Mouse (Mus musculus) cerebellum, postnatal 10 days (tissue): ENCODE measurements around the gene Nrtn.
A peak's percentile ranks its signal among the peaks of the same experiment; 100 is the strongest.

Experiments used
- DNase-seq, 2 experiments: peaks; one replicate each; pipeline ENCODE4 v3.0.0; 2021; ENCODE audit warnings: mixed read lengths in 2 of 2

Gene Nrtn

DNA sequence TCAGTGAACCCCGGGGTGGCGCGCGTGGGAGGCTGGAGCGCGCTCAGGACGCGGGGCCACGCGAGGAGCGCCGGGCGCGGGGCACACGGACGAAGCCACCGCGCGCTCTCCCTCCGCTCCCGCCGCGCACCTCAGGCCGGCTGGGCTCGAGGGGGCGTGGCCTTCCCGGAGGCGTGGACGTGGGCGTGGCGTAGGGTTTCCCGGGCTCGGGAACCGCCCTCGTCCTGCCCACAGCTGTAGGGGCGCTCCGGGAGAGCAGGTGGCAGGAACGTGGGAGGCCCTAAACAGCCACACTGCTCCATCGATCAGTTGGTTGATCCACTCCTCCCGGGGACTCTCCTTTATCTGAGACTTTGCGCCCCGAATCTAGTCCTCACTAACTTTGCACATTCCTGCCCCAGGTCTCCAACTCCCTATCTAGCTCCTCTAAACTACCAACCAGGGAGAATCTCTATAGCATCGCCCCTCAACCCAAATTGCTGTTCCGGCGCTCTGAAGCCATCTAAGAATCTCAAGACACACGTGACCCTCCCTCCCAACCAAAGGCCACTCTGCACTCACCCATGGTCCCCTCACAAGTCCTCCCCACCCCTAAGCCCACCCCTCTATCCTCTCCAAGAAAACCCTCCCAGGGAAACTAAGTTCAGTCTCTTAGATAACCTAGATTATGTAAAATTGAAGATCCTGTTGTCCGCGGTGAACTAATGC, at the start of gene Nrtn:
Gene Nrtn, minus strand, starts transcription at position 115 of the 708 bp plus-strand sequence.
- DNase-seq = peak; percentile 57 to 73

DNA sequence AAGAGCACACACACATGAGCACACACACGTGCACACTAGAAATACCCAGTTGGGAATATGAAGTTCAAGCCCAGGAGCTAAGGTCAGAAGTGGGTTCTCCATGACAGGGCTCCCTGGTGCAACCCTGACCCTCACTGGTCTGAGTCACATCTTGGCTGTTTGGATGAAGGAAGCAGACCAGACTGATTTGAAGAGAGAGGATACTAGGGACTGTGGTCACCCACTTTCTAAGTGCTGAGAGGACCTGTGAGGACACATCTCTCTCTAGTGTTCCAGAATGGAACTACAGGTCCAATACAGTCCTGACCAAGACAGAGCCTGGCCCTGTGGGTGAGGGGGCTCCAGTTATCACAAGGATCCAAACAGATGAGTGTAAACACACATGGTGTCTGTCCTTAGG, 48.5 kb upstream of the Nrtn start:
- no peak for DNase-seq

DNA sequence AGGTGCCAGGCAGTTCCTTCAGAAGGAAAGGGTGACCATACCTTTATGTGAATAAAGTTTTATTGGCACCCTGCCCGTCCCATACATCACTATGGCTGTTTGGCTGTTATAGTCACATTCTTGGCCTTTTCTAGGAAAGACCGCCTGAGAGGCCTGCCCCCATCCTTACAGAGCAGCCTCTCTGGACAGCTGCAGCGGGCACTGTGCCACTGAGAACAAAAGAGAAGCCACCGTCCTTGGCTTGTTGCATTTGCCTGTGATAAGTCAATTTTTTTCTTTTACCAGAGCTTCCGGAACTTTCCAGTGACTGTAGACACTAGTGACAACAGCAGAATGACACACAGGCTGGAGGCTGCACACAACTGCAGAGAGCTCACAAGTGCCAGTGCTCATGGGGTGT, 47.6 kb upstream of the Nrtn start:
- peak in 1 of 2 experiments; percentile 43 for DNase-seq

DNA sequence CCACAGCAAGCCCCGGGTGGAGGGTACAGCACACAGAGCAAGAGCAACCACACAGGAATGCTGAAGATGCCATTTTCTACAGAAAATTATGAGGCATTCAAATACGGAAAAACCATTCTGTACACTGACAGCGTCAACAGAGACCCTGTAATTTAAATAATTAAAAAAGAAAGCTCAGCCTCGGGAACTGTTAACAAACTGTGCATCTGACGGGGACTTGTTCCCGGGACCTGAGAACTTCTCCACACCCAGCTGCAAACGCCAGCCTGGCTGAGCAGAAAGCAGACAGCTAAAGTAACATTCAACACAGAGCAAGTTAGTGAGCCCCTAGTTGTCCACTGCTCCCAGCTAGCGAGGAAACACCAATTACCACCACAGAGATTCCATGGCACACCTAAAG, 44.7 kb upstream of the Nrtn start:
- DNase-seq = no peak

DNA sequence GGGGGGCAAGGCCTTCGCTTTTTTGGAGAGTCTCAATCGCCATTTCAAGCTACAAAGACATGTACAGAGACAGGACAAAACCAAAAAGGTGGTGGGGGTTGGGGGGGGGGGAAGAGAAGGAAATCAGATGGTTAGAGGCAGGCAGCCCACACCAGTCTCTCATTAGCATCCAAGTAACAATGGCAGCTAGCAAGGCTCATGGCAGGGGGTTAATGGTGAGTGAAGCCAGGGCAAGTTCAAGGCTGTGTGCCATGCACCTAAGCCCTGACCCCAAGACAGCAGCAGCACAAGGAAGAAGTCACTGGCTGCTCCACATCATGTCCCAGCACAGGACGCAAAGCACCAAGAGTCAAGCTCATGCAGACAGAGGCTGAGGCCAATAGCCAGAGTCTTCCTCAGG, 41.9 kb upstream of the Nrtn start:
- DNase-seq = no peak

DNA sequence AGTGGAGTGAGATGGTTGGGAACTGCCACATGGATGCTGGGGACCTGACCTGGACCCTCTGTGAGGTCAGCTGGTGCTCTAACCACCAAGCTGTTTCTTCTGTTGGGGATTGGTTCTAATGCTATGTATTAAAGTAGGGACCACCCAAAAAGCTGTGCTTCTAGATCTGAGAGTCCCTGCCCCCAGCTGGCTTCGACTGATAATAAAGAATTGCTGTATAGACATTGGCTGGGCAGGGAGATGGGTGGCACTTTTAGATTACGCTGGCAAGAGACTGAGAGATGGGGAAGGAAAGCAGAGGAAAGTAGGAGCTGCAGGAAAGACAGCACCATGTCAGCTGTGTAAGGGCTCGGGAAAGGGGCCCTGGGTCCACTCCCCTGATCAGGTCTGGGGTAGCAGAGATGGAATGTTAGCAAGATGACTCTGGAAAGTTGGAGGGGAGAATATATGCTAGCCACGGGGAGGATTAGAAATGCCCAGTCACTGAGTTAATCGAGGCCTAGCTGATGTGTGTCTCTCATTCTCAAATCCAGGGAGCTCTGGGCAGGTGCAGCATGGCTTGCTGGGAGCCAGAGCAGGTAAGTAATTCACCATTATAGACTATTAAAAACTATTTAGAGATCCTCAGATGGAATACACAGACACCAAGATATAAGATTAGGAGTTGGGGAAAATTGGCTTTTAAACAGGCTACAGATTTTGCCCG, 36.4 kb upstream of the Nrtn start:
- no peak for DNase-seq

DNA sequence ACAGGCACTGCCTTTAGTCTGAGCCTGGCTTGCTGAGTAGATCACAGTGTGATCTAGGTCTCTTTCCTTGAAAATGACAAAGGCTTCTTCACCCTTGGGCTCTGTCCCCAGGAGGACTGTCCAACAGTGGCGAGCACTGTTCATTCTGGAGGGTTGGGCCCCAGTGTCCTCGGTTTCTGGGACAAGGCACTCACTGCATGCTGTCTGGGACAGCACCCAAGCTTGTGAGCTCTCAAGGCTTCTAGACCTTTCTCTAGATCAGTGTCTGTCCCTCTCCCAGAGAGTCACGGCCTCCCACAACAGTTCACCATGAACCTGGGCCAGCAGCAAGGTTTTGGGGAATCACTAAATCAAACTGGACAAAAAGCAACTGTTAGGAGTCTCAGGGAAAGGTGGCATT, 35.3 kb upstream of the Nrtn start:
- DNase-seq = no peak

DNA sequence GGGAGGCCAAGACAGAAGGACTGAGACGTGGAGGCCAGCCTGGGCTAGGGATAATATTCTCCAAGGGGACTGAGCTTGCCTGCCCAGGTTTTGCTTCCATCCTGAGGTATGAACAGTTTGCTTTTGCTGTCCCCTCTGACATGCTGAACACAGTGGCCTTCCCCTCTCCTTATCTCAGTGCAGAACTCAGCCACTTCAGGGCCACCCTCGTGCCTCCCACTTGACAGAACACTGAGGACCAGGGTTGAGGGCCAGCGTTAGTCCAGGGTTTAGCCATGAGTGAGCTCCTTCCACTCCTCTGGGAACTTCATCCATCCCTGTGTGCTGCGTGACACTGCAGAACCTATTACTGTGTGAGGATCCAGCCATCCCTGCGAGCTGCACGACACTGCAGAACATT, 32.0 kb upstream of the Nrtn start:
- no peak for DNase-seq

DNA sequence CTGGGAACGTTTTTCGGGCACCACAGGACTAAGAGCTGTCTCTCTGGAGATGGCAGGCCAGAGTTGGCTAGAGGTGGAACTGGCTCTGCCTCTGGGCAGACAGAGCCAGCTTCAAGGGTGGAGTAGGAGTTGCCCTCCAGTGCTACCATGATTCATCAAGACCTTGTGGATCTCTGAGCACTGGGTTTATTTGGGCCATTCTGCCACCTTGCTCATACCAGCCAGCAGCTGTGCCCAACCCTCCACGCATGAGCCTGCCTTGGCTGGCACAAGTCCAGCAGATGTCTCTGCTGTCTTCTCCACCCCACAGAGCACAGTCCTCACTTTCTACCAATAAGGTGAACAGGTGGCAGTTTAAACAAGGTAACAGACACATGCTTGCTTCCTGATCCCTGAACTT, 31.6 kb upstream of the Nrtn start:
- DNase-seq = no peak

DNA sequence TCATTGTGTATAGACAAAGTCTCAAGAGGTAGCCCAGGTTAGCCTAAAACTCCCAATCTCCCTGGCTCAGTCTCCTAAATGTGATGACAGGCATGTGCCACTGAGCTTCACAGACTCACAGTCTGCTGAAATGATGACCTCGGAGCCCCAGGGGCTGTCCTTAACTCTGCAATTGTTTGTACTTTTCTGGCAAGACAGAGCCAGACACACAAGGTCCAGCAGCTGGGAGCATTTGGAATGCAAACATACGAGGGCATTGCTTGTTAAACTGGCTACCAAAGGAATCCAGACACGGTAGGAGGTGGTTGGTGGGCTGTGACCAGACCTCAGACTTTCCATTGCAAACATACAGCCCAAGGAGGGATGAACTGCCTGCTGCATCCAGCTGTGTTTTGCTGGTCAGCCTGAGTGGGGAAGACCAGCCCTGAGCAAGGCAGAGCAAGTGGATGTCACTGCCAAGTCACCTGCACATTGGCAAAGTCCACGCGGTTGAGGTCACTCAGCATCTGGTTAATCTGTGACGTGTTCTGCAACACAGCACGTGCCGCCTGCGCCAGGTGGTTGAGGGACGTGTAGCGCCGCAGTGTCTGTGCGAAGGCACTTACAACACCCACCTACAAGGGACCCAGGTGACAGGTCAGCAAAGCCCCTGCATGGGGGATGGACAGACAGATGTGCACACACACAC, 23.1 kb upstream of the Nrtn start:
- no peak for DNase-seq

DNA sequence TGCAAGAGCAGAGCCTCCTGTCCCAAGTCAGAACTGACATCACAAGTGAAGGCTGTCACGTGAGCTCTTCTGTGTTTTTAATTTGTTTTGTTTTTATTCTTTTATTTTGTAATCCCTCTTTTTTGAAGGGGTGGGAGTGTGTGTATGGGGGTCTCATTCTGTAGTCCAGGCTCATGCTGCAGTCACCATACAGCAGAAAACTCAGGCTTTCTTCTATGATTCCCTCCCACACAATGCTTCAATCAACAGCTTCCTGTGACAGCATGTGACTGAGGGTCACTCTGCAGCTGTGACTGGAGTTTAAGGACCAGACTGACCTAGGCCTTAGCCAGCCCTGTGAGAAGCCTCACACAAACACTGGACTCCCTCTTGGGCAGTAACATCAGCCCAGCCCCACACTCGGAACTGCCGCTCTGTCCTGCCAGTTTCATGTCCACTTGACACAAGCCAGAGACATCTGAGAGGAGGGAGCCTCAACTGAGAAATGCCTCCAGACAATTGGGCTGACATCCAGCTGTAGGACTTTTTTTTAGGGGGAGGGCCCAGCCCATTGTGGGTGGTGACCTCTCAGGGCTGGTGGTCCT, 21.5 kb upstream of the Nrtn start:
- DNase-seq = no peak

DNA sequence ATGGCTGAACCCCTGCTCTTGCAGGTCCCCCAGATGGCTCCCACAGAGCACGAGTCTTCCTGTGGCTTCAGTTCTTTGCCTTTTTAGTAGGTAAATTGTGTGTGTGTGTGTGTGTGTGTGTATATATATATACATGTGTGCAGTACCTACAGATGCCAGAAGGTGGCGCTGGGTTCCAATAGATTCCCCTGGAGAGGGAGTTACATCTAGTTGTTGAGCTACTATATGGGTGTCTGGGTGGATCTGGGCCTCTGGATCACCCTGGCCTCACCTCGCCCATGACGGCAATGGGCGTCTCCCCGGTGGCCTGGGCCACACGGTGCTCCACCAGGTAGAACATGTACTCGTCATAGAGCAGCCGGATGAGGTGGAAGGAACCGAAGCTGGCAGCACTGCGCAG, 20.2 kb upstream of the Nrtn start:
- DNase-seq = no peak

DNA sequence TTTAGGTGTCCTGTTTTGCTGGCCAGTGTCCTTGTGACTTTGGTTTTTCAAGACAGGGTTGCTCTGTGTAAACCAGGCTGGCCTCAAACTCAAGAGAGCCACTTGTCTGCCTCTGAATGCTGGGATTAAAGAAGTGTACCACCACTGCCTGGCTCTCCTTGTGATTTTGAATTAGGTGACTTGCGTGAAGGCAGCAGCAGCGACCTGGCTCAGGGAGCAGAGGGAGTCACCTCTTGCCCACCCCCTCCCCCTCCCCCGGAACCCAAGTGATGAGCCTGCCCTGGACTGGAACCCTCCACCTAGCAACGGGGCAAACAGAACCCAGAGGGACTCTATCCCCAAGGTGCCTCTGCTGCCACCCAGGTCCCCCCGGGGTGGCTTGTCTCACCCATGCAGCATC, 12.6 kb upstream of the Nrtn start, which contains the start of gene Prr22:
Gene Prr22, plus strand, starts transcription at position 301 of the 400 bp plus-strand sequence.
- DNase-seq = no peak

DNA sequence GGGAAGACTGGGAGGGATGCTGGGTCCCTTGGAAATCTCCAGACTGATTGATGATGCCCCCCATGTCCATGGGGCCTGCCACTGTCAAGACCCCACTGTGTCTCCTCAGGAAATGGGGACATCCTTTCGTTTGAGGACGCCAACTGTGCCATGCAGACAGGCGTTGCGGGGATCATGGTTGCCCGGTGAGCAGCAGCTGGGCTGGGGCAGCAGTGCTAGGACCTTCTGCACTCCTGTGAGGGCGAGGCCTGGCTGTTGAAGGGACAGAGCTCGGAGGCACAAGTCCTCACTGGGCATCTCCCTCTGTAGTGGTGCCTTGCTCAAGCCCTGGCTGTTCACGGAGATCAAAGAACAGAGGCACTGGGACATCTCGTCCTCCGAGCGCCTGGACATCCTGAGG, 11.6 kb upstream of the Nrtn start:
- no peak for DNase-seq

DNA sequence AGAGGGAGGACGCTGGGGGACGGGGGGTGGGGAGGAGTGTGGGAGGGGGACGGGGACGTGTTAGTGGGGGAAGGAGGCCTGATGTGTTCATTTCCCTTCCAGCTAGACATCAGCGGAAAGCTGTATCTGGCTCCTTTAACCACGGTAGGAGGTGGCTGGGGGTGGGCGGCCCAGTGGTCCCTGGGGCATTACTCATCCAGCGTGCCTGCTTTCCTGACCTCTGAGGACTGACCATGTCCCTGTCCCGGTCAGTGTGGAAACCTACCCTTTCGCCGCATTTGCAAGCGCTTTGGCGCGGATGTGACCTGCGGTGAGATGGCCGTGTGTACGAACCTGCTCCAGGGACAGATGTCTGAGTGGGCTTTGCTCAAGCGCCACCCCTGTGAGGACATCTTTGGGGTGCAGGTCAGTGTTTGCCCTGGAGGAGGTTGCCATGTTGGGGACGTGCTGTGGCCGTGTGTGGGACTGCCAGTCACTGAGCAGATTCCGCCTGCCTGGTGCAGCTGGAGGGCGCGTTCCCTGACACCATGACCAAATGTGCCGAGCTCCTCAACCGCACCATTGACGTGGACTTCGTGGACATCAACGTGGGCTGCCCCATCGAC, 10.3 kb upstream of the Nrtn start:
- DNase-seq = no peak

DNA sequence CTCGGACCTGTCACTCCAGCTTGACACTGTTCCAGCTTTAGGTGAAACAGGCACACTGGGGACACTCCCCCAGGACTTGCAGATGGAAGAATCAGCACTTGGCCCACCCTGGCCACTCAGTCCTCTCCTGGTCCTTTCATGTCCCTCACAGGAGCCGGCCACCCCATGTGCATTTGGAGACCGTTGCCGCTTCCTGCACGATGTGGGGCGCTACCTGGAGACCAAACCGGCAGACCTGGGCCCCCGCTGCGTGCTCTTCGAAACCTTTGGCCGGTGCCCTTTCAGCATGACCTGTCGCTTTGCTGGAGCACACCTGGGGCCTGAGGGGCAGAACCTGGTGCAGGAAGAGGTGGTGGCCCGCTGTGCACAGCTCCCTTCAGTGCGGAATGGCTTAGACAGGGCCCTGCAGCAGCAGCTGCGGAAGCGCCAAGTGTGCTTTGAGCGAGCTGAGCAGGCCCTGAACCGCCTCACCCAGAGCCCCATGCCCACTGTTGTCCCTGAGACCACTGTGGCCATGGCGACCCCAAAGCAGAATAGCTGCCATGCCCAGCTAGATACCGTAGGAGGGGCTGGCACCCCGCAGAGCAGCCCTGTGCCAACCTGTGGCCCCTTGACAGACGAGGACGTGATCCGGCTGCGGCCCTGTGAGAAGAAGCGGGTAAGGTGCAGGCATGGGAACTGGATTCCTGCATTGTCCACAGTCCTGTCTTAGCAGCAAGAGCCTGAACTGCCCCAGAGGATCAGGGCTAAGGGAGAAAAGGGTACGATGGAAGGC, 9.5 kb upstream of the Nrtn start:
- no peak for DNase-seq

DNA sequence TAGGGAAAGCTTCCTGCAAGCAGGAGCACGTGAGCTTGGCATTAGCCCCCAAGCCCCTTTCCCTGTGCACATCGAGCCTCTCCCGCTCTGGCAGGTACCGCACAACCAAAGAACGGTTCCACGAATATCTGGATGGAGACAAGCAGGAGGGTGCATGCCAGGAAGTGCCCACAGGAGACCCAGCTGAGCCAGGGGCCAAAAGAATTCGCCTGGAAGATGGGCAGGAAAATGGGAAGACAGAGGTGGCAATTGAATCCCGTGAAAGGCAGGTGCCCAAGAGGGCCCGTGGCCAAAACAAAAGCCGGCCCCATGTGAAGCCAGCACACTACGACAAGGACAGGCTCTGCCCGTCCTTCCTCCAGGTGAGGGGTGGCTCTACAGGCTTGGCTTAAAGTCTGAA, 8.1 kb upstream of the Nrtn start:
- no peak for DNase-seq

DNA sequence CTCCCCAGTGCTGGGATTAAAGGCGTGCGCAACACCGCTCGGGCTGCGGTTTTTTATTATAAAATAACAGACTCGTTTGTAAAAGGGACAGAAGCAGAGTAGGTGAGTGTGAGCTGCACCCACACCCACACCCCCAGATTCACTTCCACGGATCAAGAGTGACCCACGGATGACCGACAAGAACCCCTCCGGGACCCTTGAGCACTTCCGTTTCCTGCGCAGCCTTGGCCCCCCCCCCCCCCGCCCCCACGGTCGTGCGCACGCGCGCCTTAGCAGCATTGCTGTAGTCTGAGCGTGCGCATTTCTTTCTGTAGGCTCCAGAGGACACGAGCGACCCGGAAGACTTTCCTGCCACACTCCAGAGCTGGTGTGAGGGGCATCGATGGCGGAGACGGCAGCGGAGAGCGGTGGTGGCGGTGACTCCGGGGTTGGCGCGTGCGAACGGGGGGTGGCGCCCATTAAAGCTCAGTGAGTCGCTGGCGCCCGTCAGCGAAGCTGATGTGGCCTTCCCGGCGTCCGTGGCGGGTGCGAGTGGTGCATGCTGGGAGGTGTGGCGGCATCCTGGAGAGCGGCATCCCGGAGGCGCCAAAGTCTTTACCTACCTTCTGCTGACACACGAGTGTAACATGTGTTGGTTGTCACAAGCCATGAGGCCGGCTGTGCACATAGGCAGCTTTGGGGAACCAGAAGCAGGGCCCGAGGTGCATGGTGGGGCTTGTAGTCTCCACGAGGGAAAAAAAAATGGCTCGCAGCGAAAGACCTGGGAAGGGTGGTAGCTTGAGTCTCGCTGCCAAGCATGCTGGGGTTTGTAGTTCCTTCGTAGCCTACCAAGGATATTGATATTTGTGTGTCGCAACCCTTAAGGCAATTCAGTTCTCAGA, 7.4 kb upstream of the Nrtn start, which contains the start of gene Dus3l:
Gene Dus3l, plus strand, starts transcription at position 284 of the 881 bp plus-strand sequence.
- peak; percentile 92 to 93 for DNase-seq

DNA sequence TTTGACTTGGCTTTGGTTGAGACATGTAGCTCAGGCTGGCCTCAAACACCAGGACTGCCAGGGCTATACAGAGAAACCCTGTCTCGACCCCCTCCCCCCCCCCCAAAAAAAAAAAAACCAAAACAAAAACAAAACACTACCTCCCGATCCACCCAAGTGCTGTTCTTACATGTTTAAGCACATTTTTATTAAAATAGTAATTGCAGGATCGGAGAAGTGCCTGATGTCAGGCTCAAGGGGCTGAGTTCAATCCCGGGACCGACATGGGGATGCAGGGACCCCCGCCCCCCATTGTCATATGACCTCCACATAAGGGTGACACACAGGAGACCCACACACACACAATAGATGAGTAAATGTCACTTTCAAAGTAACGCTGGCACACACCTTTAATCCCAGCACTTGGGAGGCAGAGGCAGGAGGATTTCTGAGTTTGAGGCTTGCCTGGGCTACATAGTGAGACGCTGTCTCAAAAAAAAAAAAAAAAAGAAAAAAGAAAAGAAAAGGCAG, 6.5 kb upstream of the Nrtn start:
- no peak for DNase-seq

DNA sequence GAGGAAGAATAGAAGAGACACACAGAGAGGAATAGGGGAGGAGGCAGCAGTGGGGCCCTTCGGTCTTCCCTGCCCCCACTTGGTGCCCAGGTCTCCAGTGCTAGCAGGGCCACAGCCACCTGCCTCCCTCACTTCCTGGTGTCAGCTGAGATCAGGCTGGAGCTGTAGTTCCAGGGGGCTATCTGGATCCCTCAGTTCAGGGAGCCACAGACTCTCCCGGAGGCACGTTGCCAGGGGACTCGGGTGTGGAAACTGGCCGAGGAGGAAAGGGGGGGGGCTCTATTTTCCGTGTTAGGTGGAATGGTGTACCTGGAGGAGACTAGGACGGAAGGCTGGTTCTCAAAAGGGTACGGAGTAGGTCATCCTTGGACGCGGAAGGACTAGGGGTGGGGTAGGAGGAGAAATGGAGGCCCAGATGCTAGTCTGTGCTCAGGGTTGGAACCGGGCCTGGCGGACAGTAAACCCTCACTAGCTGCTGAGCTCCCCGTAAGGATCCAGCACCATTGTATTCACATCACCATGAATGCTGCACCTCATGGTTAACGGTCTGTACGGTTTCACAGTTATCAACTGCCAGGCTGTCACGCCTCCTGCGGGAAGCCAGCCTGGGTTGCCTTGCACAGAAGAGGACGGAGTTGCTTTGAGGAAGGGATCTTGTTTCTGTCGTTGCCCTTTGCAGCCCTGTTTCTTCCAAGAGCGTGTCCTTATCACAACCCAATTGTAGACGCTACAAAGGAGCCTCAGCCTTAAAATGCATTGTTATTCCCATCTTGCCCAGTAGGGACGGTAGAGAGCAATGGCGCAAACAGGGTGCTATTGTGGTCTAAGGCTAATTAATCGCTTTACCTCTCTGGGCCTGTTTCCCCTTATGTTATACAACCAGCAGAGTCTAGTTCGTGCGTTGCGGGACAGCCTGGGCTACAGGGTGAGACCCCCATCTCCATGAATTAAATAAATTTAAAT, 5.7 kb upstream of the Nrtn start:
- peak; percentile 76 to 86 for DNase-seq
